ENCODE assay signal across 8 mouse cellular contexts in the genomic region with DNA sequence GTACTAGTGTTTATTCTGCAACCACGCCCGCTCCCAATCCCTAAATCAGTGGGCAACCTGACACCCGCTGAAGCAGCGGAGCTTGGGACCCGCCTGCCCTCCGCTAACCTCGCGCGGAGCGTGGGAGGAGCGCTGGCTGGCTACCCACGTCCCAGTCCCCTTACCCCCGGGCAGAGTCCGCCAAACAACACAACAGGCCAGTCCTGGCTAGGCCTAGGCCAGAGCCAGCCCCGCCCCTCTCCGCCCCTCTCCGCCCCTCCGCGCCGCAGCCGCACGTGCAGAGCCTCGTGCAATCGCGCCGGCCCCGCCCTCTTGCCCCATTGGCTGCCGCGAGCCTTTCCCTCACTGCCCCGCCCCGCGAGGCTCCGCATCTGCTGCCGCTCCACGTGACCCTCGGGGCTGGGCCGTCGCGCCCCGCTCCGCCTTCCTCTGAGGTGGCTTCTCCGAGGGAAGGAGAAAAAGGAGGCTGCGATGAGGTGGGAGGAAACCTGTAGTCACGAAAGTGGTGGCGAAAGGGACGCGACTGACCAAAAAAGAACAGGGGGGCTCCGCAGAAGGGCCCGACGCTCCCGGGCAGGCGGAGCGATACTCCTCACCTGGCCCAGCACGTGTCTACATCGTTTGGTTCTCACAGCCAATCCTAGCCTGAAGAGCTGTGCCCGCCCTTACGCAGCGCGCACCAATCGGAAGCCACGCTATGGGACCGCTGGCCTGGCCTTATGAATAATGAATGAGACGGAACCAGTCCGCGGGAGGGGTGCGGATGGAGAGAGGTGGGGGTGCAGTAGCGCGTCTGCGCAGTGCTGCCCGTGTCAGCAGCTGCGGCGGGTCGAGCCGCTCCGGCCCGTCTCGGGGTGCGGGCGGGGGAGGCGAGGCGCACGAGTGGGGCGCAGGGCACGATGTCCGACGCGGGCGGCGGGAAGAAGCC. TPM values are rescaled to one million over a fixed set of nuclear protein-coding genes. Genes with fewer than 3 reads are reported as not detected.
DNase-seq lines count a peak whose midpoint lies in the region; ATAC-seq and TF ChIP-seq lines count a peak whose summit lies in the region.

No protein-coding gene starts in this region.

- peak overlapping the region; percentile 89 for H3K9ac ChIP-seq in heart, embryonic 15.5 days
- peak overlapping the region; percentile 47 for H3K9ac ChIP-seq in liver, embryonic 14.5 days (replicated peaks)
- peak overlapping the region; percentile 61 for H3K9ac ChIP-seq in neural tube, embryonic 11.5 days (ENCODE audit: low read length)
- peak overlapping the region; percentile 81 for H3K9ac ChIP-seq in stomach, postnatal 0 days (ENCODE audit: low read length)

- WGBS in forebrain, embryonic 10.5 days: under 1% methylated on average over 89 of the region's 89 CpGs
- WGBS in heart, embryonic 15.5 days: under 1% methylated on average over 88 of the region's 89 CpGs
- WGBS in liver, embryonic 14.5 days (ENCODE audit: insufficient replicate concordance): under 1% methylated on average over 87 of the region's 89 CpGs
- WGBS in neural tube, embryonic 11.5 days: under 1% methylated on average over 70 of the region's 89 CpGs
- WGBS in stomach, postnatal 0 days: under 1% methylated on average over 78 of the region's 89 CpGs

- H3K9me3 ChIP-seq in forebrain, embryonic 10.5 days: no peaks in the 10 kb centered on the region
- no peaks in the 10 kb centered on the region for H3K9me3 ChIP-seq in heart, embryonic 15.5 days (replicated peaks)
- no peaks in the 10 kb centered on the region for H3K9me3 ChIP-seq in liver, embryonic 14.5 days (ENCODE audit: control insufficient read depth, low read length)
- H3K9me3 ChIP-seq in neural tube, embryonic 11.5 days (ENCODE audit: control insufficient read depth, low read length): no peaks in the 10 kb centered on the region
- no peaks in the 10 kb centered on the region for H3K9me3 ChIP-seq in stomach, postnatal 0 days (ENCODE audit: control insufficient read depth, low read length)

- peaks cover 8% of the 10 kb centered on the region; the same call in 1 of the 2 replicates for H3K27me3 ChIP-seq in forebrain, embryonic 10.5 days (ENCODE audit: poor library complexity, severe bottlenecking)
- H3K27me3 ChIP-seq in heart, embryonic 15.5 days: no peaks in the 10 kb centered on the region
- no peaks in the 10 kb centered on the region for H3K27me3 ChIP-seq in liver, embryonic 14.5 days (ENCODE audit: control insufficient read depth, insufficient read depth, low read length)
- H3K27me3 ChIP-seq in neural tube, embryonic 11.5 days (ENCODE audit: control insufficient read depth, insufficient read depth, low read length): no peaks in the 10 kb centered on the region
- H3K27me3 ChIP-seq in stomach, postnatal 0 days (ENCODE audit: control insufficient read depth, insufficient read depth, low read length): no peaks in the 10 kb centered on the region

- peak overlapping the region; percentile 90 for H3K27ac ChIP-seq in forebrain, embryonic 10.5 days
- H3K27ac ChIP-seq in heart, embryonic 15.5 days: peak overlapping the region; percentile 96
- peak overlapping the region; percentile 1; the same call in 1 of the 2 replicates for H3K27ac ChIP-seq in liver, embryonic 14.5 days
- 0 out of 2 replicates have a peak overlapping the region, but pooled peaks have one; percentile 11 for H3K27ac ChIP-seq in neural tube, embryonic 11.5 days (ENCODE audit: low read depth, low read length)
- H3K27ac ChIP-seq in stomach, postnatal 0 days (replicated peaks): peak overlapping the region; percentile 99

- no peak for TF ChIP-seq EP300 in liver, embryonic 14.5 days (IDR thresholded peaks at IDR 0.05; ENCODE audit: low read depth)
- TF ChIP-seq EP300 in stomach, postnatal 0 days (optimal IDR thresholded peaks at IDR 0.05): no peak

- H3K4me1 ChIP-seq in forebrain, embryonic 10.5 days: peaks cover 62% of the 10 kb centered on the region
- H3K4me1 ChIP-seq in heart, embryonic 15.5 days (replicated peaks): peaks cover 44% of the 10 kb centered on the region
- peaks cover 9 to 21% of the 10 kb centered on the region in 2 experiments; a peak in 3 of 4 replicates for H3K4me1 ChIP-seq in liver, embryonic 14.5 days (replicated peaks; ENCODE audit: control insufficient read depth in 2 of 2, insufficient read depth in 2 of 2, low read length in 1 of 2)
- peaks cover 10% of the 10 kb centered on the region for H3K4me1 ChIP-seq in neural tube, embryonic 11.5 days (ENCODE audit: control insufficient read depth, insufficient read depth, low read length)
- H3K4me1 ChIP-seq in stomach, postnatal 0 days (replicated peaks; ENCODE audit: control insufficient read depth, insufficient read depth): peaks cover 4% of the 10 kb centered on the region

- peak; percentile 89 to 92 for DNase-seq in CD8-positive naive resting alpha-beta T cell, adult 2 months (ENCODE audit: low read depth in 2 of 2, low spot score in 2 of 2)
- DNase-seq in c-Kit-positive CD71-negative TER-119-negative erythroid progenitor cells, embryonic 14.5 days (ENCODE audit: low read depth): peak; percentile 96
- DNase-seq in forebrain, embryonic 10.5 days (ENCODE audit: extremely low spot score, low spot score): peak; percentile 98
- DNase-seq in kidney, postnatal 25 days: peak; percentile 98 to 99
- DNase-seq in liver, embryonic 14.5 days (ENCODE audit: low read depth in 3 of 3, low spot score in 3 of 3): peak; percentile 94 to 97 (median 95)
- DNase-seq in neural tube, embryonic 11.5 days (ENCODE audit: low spot score): peak; percentile 98
- peak; percentile 98 for DNase-seq in stomach, postnatal 0 days (ENCODE audit: low spot score)

- TF ChIP-seq CTCF in liver, embryonic 14.5 days (IDR thresholded peaks at IDR 0.05; ENCODE audit: low read depth): no peak
- TF ChIP-seq CTCF in stomach, postnatal 0 days (IDR thresholded peaks at IDR 0.05; ENCODE audit: low read depth): no peak

- peak overlapping the region; percentile 76 for H3K4me3 ChIP-seq in forebrain, embryonic 10.5 days
- H3K4me3 ChIP-seq in heart, embryonic 15.5 days: peak overlapping the region; percentile 83
- peak overlapping the region; percentile 61 to 63 for H3K4me3 ChIP-seq in liver, embryonic 14.5 days (ENCODE audit: insufficient read depth in 1 of 2, low read depth in 2 of 2, low read length in 2 of 2)
- H3K4me3 ChIP-seq in neural tube, embryonic 11.5 days (ENCODE audit: low read depth, low read length): peak overlapping the region; percentile 70
- peak overlapping the region; percentile 75 for H3K4me3 ChIP-seq in stomach, postnatal 0 days (ENCODE audit: low read depth, low read length)

- H3K36me3 ChIP-seq in forebrain, embryonic 10.5 days (replicated peaks): peaks cover 14% of the 10 kb centered on the region
- H3K36me3 ChIP-seq in heart, embryonic 15.5 days: peaks cover 10% of the 10 kb centered on the region; the same call in 1 of the 2 replicates
- no peaks in the 10 kb centered on the region for H3K36me3 ChIP-seq in liver, embryonic 14.5 days (replicated peaks; ENCODE audit: control insufficient read depth, insufficient read depth, low read depth)
- H3K36me3 ChIP-seq in neural tube, embryonic 11.5 days (ENCODE audit: control insufficient read depth, insufficient read depth, low read length): peaks cover 2% of the 10 kb centered on the region; the same call in 1 of the 2 replicates
- H3K36me3 ChIP-seq in stomach, postnatal 0 days (ENCODE audit: control insufficient read depth, insufficient read depth, low read length): peaks cover 7% of the 10 kb centered on the region; the same call in 1 of the 2 replicates

- peak; percentile 94 for ATAC-seq in heart, embryonic 15.5 days (replicated peaks; ENCODE audit: insufficient number of reproducible peaks, insufficient read depth, low FRiP score, low read depth)
- peak; percentile 98 for ATAC-seq in liver, embryonic 14.5 days (ENCODE audit: insufficient read depth)
- peak; percentile 99 for ATAC-seq in neural tube, embryonic 11.5 days (ENCODE audit: insufficient read depth, low FRiP score, low TSS enrichment)
- ATAC-seq in stomach, postnatal 0 days (ENCODE audit: low FRiP score, low TSS enrichment): peak; percentile 95

- H3K4me2 ChIP-seq in heart, embryonic 15.5 days: peak overlapping the region; percentile 82
- peak overlapping the region; percentile 78 for H3K4me2 ChIP-seq in liver, embryonic 14.5 days (ENCODE audit: low read depth)
- H3K4me2 ChIP-seq in neural tube, embryonic 11.5 days (ENCODE audit: low read depth): peak overlapping the region; percentile 85
- peak overlapping the region; percentile 92 for H3K4me2 ChIP-seq in stomach, postnatal 0 days (replicated peaks; ENCODE audit: low read depth)

RNA-seq across cellular contexts. Expression of a gene that starts 8.7 kb away (rescaled TPM):
- polyA plus RNA-seq in forebrain, embryonic 10.5 days (2016; fragmentation: Nextera tagmentation; extraction: Ambion mirVana): 13.5 and 13.7 TPM in 2 replicates
- 22.9 and 25.9 TPM in 2 replicates for polyA plus RNA-seq in heart, embryonic 15.5 days (2015; fragmentation: Nextera tagmentation; extraction: Ambion mirVana)
- polyA plus RNA-seq in liver, embryonic 14.5 days (2012; rRNA removed): 4.4 and 5.1 TPM in 2 replicates
- 2.7 and 5.0 TPM in 2 replicates for polyA plus RNA-seq in liver, embryonic 14.5 days (2014; fragmentation: Nextera tagmentation; extraction: Ambion mirVana)
- polyA plus RNA-seq in neural tube, embryonic 11.5 days (2014; fragmentation: Nextera tagmentation; extraction: Ambion mirVana): 13.7 and 14.1 TPM in 2 replicates
- 17.1 and 21.2 TPM in 2 replicates for polyA plus RNA-seq in stomach, postnatal 0 days (2015; fragmentation: Nextera tagmentation; extraction: Ambion mirVana)

RNA-seq across cellular contexts. Expression of a gene that starts 47.7 kb away (rescaled TPM):
- 20.1 and 20.3 TPM in 2 replicates for polyA plus RNA-seq in forebrain, embryonic 10.5 days (2016; fragmentation: Nextera tagmentation; extraction: Ambion mirVana)
- 15.8 and 17.6 TPM in 2 replicates for polyA plus RNA-seq in heart, embryonic 15.5 days (2015; fragmentation: Nextera tagmentation; extraction: Ambion mirVana)
- 4.9 and 5.1 TPM in 2 replicates for polyA plus RNA-seq in liver, embryonic 14.5 days (2012; rRNA removed)
- polyA plus RNA-seq in liver, embryonic 14.5 days (2014; fragmentation: Nextera tagmentation; extraction: Ambion mirVana): 5.6 and 7.2 TPM in 2 replicates
- 15.8 and 15.9 TPM in 2 replicates for polyA plus RNA-seq in neural tube, embryonic 11.5 days (2014; fragmentation: Nextera tagmentation; extraction: Ambion mirVana)
- 18.8 and 20.5 TPM in 2 replicates for polyA plus RNA-seq in stomach, postnatal 0 days (2015; fragmentation: Nextera tagmentation; extraction: Ambion mirVana)

Comparison
In these comparisons a context has a peak if more than half of its experiments do, and no peak if none do; other contexts are left out.
1. Peak in every context shown above with its lines: DNase-seq, ATAC-seq, H3K4me3 ChIP-seq and H3K27ac ChIP-seq.
2. H3K27ac ChIP-seq: peak in every context shown above with its lines; median percentile 99 in stomach, postnatal 0 days; 96 in heart, embryonic 15.5 days; 90 in forebrain, embryonic 10.5 days; 11 in neural tube, embryonic 11.5 days; 1 in liver, embryonic 14.5 days.